In genomic region chr17:34236691-34237090, GRCm38 (mm10) we compare ENCODE assay signal across 24 mouse cellular contexts. TPM values are rescaled to one million over a fixed set of nuclear protein-coding genes. Genes with fewer than 3 reads are reported as not detected.
DNase-seq lines count a peak whose midpoint lies in the region; ATAC-seq lines count a peak whose summit lies in the region.
"Had no signal": no experiment of that assay in that cellular context is flagged by ENCODE, and none has a peak within 500 bp of the region (broad histone marks: within the 10 kb centered on the region; RNA-seq: fewer than 3 reads in every experiment).

No protein-coding gene starts in this region.

- H3K4me2 ChIP-seq in lung, embryonic 16.5 days (ENCODE audit: low read depth, low read length) = no peak overlapping the region
- H3K4me2 ChIP-seq: heart, embryonic 13.5 days; midbrain, embryonic 12.5 days; neural tube, embryonic 15.5 days had no signal

- peak; percentile 1 for DNase-seq in layer of hippocampus, adult 9-11 months
- no peak for DNase-seq in layer of hippocampus, adult 11-12 months (ENCODE audit: low spot score)
- DNase-seq in urinary bladder, postnatal 14 days (ENCODE audit: low spot score) = peak; percentile 34
- no peak for DNase-seq in urinary bladder, adult 2 months (ENCODE audit: low spot score)
- DNase-seq in lung, postnatal 4 days = peak; percentile 64 to 76
- no peak for DNase-seq in adrenal gland, postnatal 36 days
- DNase-seq in gastrocnemius, postnatal 14 days = no peak
- DNase-seq: adrenal gland, postnatal 10 days; cerebellum, adult 8-10 months; heart, adult 2 months; heart, postnatal 14 days; layer of hippocampus, postnatal 36 days had no signal

- no peak overlapping the region for H3K4me3 ChIP-seq in lung, embryonic 16.5 days (ENCODE audit: low read length)
- H3K4me3 ChIP-seq: heart, adult 2 months; heart, embryonic 13.5 days; midbrain, embryonic 12.5 days; neural tube, embryonic 15.5 days had no signal

- H3K27ac ChIP-seq in lung, embryonic 16.5 days (ENCODE audit: low read length) = no peak overlapping the region
- H3K27ac ChIP-seq: heart, adult 2 months; heart, embryonic 13.5 days; hindbrain, postnatal 0 days; midbrain, embryonic 12.5 days; neural tube, embryonic 15.5 days had no signal

- no peaks in the 10 kb centered on the region for H3K36me3 ChIP-seq in lung, embryonic 16.5 days (ENCODE audit: control insufficient read depth, insufficient read depth, low read length)
- H3K36me3 ChIP-seq: heart, embryonic 13.5 days; midbrain, embryonic 12.5 days; neural tube, embryonic 15.5 days had no signal

- no peak overlapping the region for H3K9ac ChIP-seq in lung, embryonic 16.5 days (ENCODE audit: low read length)
- H3K9ac ChIP-seq: heart, embryonic 13.5 days; midbrain, embryonic 12.5 days; neural tube, embryonic 15.5 days had no signal

- intact Hi-C loops in gastrocnemius, postnatal 14 days (cut with DNase I; ENCODE audit: low total_unique reads) = loop anchor here (5.0 kb wide), 1 partner anchor 64 kb away; no protein-coding TSS in a partner anchor

- peak; percentile 28; the same call in 1 of the 2 replicates for ATAC-seq in lung, embryonic 16.5 days (ENCODE audit: low read depth)
- ATAC-seq: activated CD4-positive, CD25-positive, alpha-beta regulatory T cell, adult 4 months; hindbrain, postnatal 0 days; intestine, embryonic 16.5 days had no signal

- 59% methylated on average over 5 of the region's 5 CpGs for WGBS in lung, embryonic 16.5 days

- no peaks in the 10 kb centered on the region; the same call in 1 of the 2 replicates for H3K9me3 ChIP-seq in lung, embryonic 16.5 days (ENCODE audit: control insufficient read depth, low read length)
- H3K9me3 ChIP-seq: heart, embryonic 13.5 days; neural tube, embryonic 15.5 days had no signal

- H3K4me1 ChIP-seq in lung, embryonic 16.5 days (replicated peaks; ENCODE audit: control insufficient read depth, insufficient read depth, low read length) = no peaks in the 10 kb centered on the region
- H3K4me1 ChIP-seq: heart, embryonic 13.5 days; midbrain, embryonic 12.5 days; neural tube, embryonic 15.5 days had no signal

- no peaks in the 10 kb centered on the region for H3K27me3 ChIP-seq in lung, embryonic 16.5 days (ENCODE audit: control insufficient read depth, insufficient read depth, low read depth, low read length)
- H3K27me3 ChIP-seq: heart, embryonic 13.5 days; midbrain, embryonic 12.5 days; neural tube, embryonic 15.5 days had no signal

RNA-seq across cellular contexts. Expression of gene H2-Ob, which starts 2.0 kb away (rescaled TPM):
- polyA plus RNA-seq in urinary bladder, adult 2 months (2012; rRNA removed) = 2.7 and 5.0 TPM in 2 replicates
- polyA plus RNA-seq in lung, embryonic 16.5 days (2015; fragmentation: Nextera tagmentation; extraction: Ambion mirVana) = 0.35 and 0.53 TPM in 2 replicates
- under 1 TPM; 0.33 to 0.73 TPM for total RNA-seq in adrenal gland, postnatal 36 days (2021)
- total RNA-seq in gastrocnemius, postnatal 14 days (2021) = under 1 TPM in 1 of 2 experiments, not detected in 1; 0.13 TPM
- polyA plus RNA-seq: C2C12; heart, embryonic 13.5 days; hindbrain, embryonic 11.5 days; kidney, embryonic 14.5 days; limb, embryonic 11.5 days; midbrain, embryonic 12.5 days had no signal

RNA-seq across cellular contexts. Expression of gene H2-Ab1, which starts 20.8 kb away (rescaled TPM):
- polyA plus RNA-seq in urinary bladder, adult 2 months (2012; rRNA removed) = 251 and 267 TPM in 2 replicates
- 15.1 and 36.2 TPM in 2 replicates for polyA plus RNA-seq in lung, embryonic 16.5 days (2015; fragmentation: Nextera tagmentation; extraction: Ambion mirVana)
- 10 to 100 TPM; 36.3 to 70.4 TPM for total RNA-seq in adrenal gland, postnatal 36 days (2021)
- total RNA-seq in gastrocnemius, postnatal 14 days (2021) = 1 to 10 TPM; 2.8 to 3.1 TPM
- total RNA-seq: MEL had no signal
- polyA plus RNA-seq: C2C12 had no signal

RNA-seq across cellular contexts. Expression of gene Tap2, which starts 33.4 kb away (rescaled TPM):
- 37.9 and 42.4 TPM in 2 replicates for polyA plus RNA-seq in urinary bladder, adult 2 months (2012; rRNA removed)
- 12.2 and 18.1 TPM in 2 replicates for polyA plus RNA-seq in lung, embryonic 16.5 days (2015; fragmentation: Nextera tagmentation; extraction: Ambion mirVana)
- 10 to 100 TPM; 47.0 to 54.3 TPM for total RNA-seq in adrenal gland, postnatal 36 days (2021)
- total RNA-seq in gastrocnemius, postnatal 14 days (2021) = 1 to 10 TPM; 4.7 to 5.3 TPM

RNA-seq across cellular contexts. Expression of gene Psmb8, which starts 39.2 kb away (rescaled TPM):
- polyA plus RNA-seq in urinary bladder, adult 2 months (2012; rRNA removed) = 81.2 and 88.3 TPM in 2 replicates
- polyA plus RNA-seq in lung, embryonic 16.5 days (2015; fragmentation: Nextera tagmentation; extraction: Ambion mirVana) = 21.4 and 37.2 TPM in 2 replicates
- 10 to 100 TPM; 31.0 to 34.7 TPM for total RNA-seq in adrenal gland, postnatal 36 days (2021)
- total RNA-seq in gastrocnemius, postnatal 14 days (2021) = 1 to 10 TPM; 2.9 to 3.4 TPM

RNA-seq across cellular contexts. Expression of gene Psmb9, which starts 49.1 kb away (rescaled TPM):
- 34.7 and 37.4 TPM in 2 replicates for polyA plus RNA-seq in urinary bladder, adult 2 months (2012; rRNA removed)
- 8.8 and 12.8 TPM in 2 replicates for polyA plus RNA-seq in lung, embryonic 16.5 days (2015; fragmentation: Nextera tagmentation; extraction: Ambion mirVana)
- total RNA-seq in adrenal gland, postnatal 36 days (2021) = 10 to 100 TPM; 11.2 to 18.8 TPM
- 1 to 10 TPM; 1.8 to 2.0 TPM for total RNA-seq in gastrocnemius, postnatal 14 days (2021)

Comparison
In these comparisons a context has a peak if more than half of its experiments do, and no peak if none do; other contexts are left out.
1. DNase-seq: peak in layer of hippocampus, adult 9-11 months (single experiment), urinary bladder, postnatal 14 days (single experiment) and lung, postnatal 4 days (2 of 2); none in layer of hippocampus, adult 11-12 months (single experiment), urinary bladder, adult 2 months (single experiment), adrenal gland, postnatal 36 days (0 of 2) and gastrocnemius, postnatal 14 days (single experiment).
2. RNA of gene H2-Ab1, which starts 20.8 kb away (total RNA-seq): 36.3 to 70.4 TPM in adrenal gland, postnatal 36 days; 2.8 to 3.1 TPM in gastrocnemius, postnatal 14 days; every median in the first group is over 4 times any median in the second.
3. RNA of gene Tap2, which starts 33.4 kb away (total RNA-seq): 47.0 to 54.3 TPM in adrenal gland, postnatal 36 days; 4.7 to 5.3 TPM in gastrocnemius, postnatal 14 days; every median in the first group is over 4 times any median in the second.